Mouse (Mus musculus): ENCODE data around the gene Dnajb6. TPM values are rescaled to one million over a fixed set of nuclear protein-coding genes. Genes with fewer than 3 reads are reported as not detected.
A peak's percentile ranks its signal among the peaks of the same experiment; 100 is the strongest.

The Dnajb6 gene
- polyA plus RNA-seq (2012; rRNA removed): 8.4 and 21.7 TPM in 2 replicates

DNA sequence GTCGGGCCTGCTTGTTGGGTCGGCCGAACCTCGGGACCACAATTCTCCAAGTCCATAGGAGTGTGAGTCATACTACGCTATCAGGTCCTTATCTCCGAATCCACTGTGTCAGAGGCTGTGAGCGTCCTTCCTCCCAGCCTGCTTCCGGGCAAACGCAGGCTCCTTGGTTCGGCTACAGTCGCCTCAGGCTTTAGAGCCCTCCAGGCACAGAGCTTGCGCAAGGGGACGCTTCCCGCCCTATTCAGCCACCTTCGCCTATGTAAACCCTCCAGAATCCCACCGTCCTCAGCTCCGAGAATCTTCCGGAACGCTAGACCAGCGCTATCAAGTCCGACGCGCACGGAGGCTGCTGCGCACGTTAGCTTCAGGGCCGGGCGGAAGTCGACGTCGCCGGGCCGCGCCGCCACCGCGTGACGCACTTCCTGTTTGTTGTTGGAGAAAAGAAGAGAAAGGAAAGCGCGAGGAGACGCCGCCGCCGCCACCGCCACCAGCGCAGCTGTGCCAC, at the start of gene Dnajb6, which contains the start of gene Gm5129:
Gene Dnajb6 (plus strand): TSS at position 132 of the 505 bp plus-strand sequence.
Gene Gm5129 (minus strand): TSS at position 380 of the 505 bp plus-strand sequence.
- Histone ChIP-seq H3K4me1 (ENCODE audit: control insufficient read depth, insufficient read depth, insufficient read length, low read length) (peaks cover 11% of the 10 kb centered on the region; the same call in 1 of the 2 replicates), H3K27me3 (ENCODE audit: control insufficient read depth, insufficient read depth, low read length) (no peaks in the 10 kb centered on the region), H3K4me3 (ENCODE audit: low read depth, low read length) (peak within 1 kb of the TSS; percentile 70), H3K27ac (ENCODE audit: insufficient read depth, low read depth, low read length) (peak within 1 kb of the TSS; percentile 99), H3K36me3 (ENCODE audit: control insufficient read depth, insufficient read depth, low read length) (no peaks in the 10 kb centered on the region)
- under 1% methylated on average over 46 of the region's 46 CpGs for WGBS
- peak; percentile 15; the same call in 1 of the 2 replicates for TF ChIP-seq CTCF (IDR thresholded peaks at IDR 0.05; ENCODE audit: extremely low read depth, insufficient read length, insufficient replicate concordance, low read depth, low read length)
- TF ChIP-seq POLR2A (IDR thresholded peaks at IDR 0.05; ENCODE audit: low read depth, low read length): peak; percentile 60

DNA sequence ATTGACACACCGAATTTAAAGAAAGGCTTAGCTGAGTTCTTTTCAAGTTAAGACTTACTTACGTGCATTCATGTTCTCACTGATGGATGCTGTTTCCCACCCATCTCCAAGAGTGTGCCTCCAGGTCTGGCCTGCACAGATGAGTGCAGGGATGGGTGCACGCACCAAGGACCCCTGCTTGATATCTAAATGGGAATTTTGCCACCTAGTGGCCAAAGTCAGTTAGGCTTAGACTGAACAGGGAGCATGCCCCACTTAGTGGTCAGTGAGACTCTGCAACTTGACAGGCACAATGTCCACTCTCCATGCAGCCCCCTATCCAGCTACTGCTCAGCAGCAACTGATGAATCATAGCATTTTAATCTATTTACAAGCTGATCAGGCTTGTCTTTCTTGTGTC, 47.8 kb upstream of the Dnajb6 start:
- TF ChIP-seq POLR2A (IDR thresholded peaks at IDR 0.05; ENCODE audit: low read depth, low read length) (no peak), CTCF (IDR thresholded peaks at IDR 0.05; ENCODE audit: extremely low read depth, insufficient read length, insufficient replicate concordance, low read depth, low read length) (peak; percentile 56; the same call in 1 of the 2 replicates)
- no peak overlapping the region for H3K4me3 ChIP-seq (ENCODE audit: low read depth, low read length)
- H3K27ac ChIP-seq (ENCODE audit: insufficient read depth, low read depth, low read length): no peak overlapping the region
- WGBS: 43% methylated on average over 3 of the region's 3 CpGs
- H3K4me1 ChIP-seq (ENCODE audit: control insufficient read depth, insufficient read depth, insufficient read length, low read length): no peaks in the 10 kb centered on the region
- no peaks in the 10 kb centered on the region for H3K27me3 ChIP-seq (ENCODE audit: control insufficient read depth, insufficient read depth, low read length)
- no peaks in the 10 kb centered on the region; the same call in 1 of the 2 replicates for H3K36me3 ChIP-seq (ENCODE audit: control insufficient read depth, insufficient read depth, low read length)

GRCm38 (mm10) chr5:29688352-29688751, 47.1 kb upstream of the Dnajb6 start:
- H3K4me3 ChIP-seq (ENCODE audit: low read depth, low read length): no peak overlapping the region
- H3K27ac ChIP-seq (ENCODE audit: insufficient read depth, low read depth, low read length): no peak overlapping the region
- no peak for TF ChIP-seq CTCF (IDR thresholded peaks at IDR 0.05; ENCODE audit: extremely low read depth, insufficient read length, insufficient replicate concordance, low read depth, low read length)
- TF ChIP-seq POLR2A (IDR thresholded peaks at IDR 0.05; ENCODE audit: low read depth, low read length): no peak
- no peaks in the 10 kb centered on the region for H3K4me1 ChIP-seq (ENCODE audit: control insufficient read depth, insufficient read depth, insufficient read length, low read length)
- H3K36me3 ChIP-seq (ENCODE audit: control insufficient read depth, insufficient read depth, low read length): no peaks in the 10 kb centered on the region; the same call in 1 of the 2 replicates
- no peaks in the 10 kb centered on the region for H3K27me3 ChIP-seq (ENCODE audit: control insufficient read depth, insufficient read depth, low read length)
- 46% methylated on average over 7 of the region's 7 CpGs for WGBS

DNA sequence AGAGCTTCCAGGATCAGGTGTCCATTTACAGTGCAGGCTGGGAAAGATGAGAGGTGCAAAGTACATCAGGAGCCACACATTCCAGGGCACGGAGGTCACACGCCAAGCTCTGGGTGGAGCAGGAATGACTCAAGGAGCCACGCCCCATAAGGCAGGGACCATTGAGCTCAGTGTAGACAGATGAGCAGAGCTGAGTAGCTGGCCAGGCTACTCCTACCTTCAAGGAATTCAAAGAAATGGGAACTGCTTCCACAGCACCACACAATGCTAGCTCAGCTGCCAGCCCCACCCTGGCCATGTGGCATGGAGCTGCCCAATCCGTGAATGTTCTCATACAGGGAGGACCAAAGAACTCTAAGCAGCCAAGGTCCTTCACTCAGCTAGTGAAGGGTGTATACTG, 37.0 kb upstream of the Dnajb6 start:
- H3K27ac ChIP-seq (ENCODE audit: insufficient read depth, low read depth, low read length): peak overlapping the region; percentile 51
- 34% methylated on average over 4 of the region's 4 CpGs for WGBS
- H3K36me3 ChIP-seq (ENCODE audit: control insufficient read depth, insufficient read depth, low read length): no peaks in the 10 kb centered on the region
- peaks cover 12% of the 10 kb centered on the region; the same call in 1 of the 2 replicates for H3K4me1 ChIP-seq (ENCODE audit: control insufficient read depth, insufficient read depth, insufficient read length, low read length)
- H3K27me3 ChIP-seq (ENCODE audit: control insufficient read depth, insufficient read depth, low read length): no peaks in the 10 kb centered on the region
- TF ChIP-seq CTCF (IDR thresholded peaks at IDR 0.05; ENCODE audit: extremely low read depth, insufficient read length, insufficient replicate concordance, low read depth, low read length) (no peak), POLR2A (IDR thresholded peaks at IDR 0.05; ENCODE audit: low read depth, low read length) (peak; percentile 29; the same call in 1 of the 2 replicates)
- no peak overlapping the region for H3K4me3 ChIP-seq (ENCODE audit: low read depth, low read length)

DNA sequence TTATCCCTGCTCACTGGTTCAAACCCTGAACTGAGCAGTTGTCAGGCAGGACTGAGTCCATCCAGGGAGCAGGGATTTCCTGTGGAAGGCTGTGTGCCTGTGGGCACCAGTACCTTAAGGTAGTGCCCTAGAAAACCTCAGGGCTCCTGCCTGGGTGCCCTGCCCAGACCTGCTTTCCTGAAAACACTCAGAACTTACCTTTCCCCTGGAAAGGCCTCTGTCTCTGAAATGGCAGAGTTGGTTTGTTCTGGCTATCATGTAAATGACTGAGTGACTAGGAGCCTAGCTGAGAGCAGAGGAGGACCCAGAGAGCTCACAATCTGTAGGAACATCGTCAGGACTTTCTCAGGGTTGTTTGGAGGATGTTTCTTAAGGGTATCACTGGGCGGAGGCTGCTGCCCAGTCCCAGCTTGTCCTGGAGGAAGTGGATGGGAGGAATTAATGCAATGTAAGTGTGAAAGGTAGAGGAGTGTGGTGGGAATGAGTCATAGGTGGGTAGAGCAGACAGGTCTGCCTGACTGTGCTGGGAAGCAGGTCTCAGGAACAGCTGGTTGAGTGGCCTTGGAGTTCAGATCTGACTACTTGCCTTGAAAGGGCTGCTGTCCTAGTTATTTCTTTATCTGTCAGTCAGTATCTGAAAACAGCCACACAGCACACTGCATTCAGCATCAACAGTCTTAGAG, 35.8 kb upstream of the Dnajb6 start:
- Histone ChIP-seq H3K4me3 (ENCODE audit: low read depth, low read length) (no peak overlapping the region), H3K27me3 (ENCODE audit: control insufficient read depth, insufficient read depth, low read length) (no peaks in the 10 kb centered on the region), H3K36me3 (ENCODE audit: control insufficient read depth, insufficient read depth, low read length) (no peaks in the 10 kb centered on the region), H3K27ac (ENCODE audit: insufficient read depth, low read depth, low read length) (peak overlapping the region; percentile 31), H3K4me1 (ENCODE audit: control insufficient read depth, insufficient read depth, insufficient read length, low read length) (peaks cover 12% of the 10 kb centered on the region; the same call in 1 of the 2 replicates)
- no peak for TF ChIP-seq CTCF (IDR thresholded peaks at IDR 0.05; ENCODE audit: extremely low read depth, insufficient read length, insufficient replicate concordance, low read depth, low read length)
- no peak for TF ChIP-seq POLR2A (IDR thresholded peaks at IDR 0.05; ENCODE audit: low read depth, low read length)
- 79% methylated on average over 2 of the region's 2 CpGs for WGBS

- Histone ChIP-seq H3K36me3 (ENCODE audit: control insufficient read depth, insufficient read depth, low read length) (no peaks in the 10 kb centered on the region), H3K4me3 (ENCODE audit: low read depth, low read length) (no peak overlapping the region), H3K27ac (ENCODE audit: insufficient read depth, low read depth, low read length) (no peak overlapping the region), H3K27me3 (ENCODE audit: control insufficient read depth, insufficient read depth, low read length) (no peaks in the 10 kb centered on the region), H3K4me1 (ENCODE audit: control insufficient read depth, insufficient read depth, insufficient read length, low read length) (peaks cover 4% of the 10 kb centered on the region; the same call in 1 of the 2 replicates)
- TF ChIP-seq CTCF (IDR thresholded peaks at IDR 0.05; ENCODE audit: extremely low read depth, insufficient read length, insufficient replicate concordance, low read depth, low read length) (no peak), POLR2A (IDR thresholded peaks at IDR 0.05; ENCODE audit: low read depth, low read length) (no peak)
- WGBS: 83% methylated on average over 4 of the region's 4 CpGs
Measured at GRCm38 (mm10) chr5:29707241-29707640, 28.2 kb upstream of the Dnajb6 start.

- H3K4me1 ChIP-seq (ENCODE audit: control insufficient read depth, insufficient read depth, insufficient read length, low read length): peaks cover 4% of the 10 kb centered on the region; the same call in 1 of the 2 replicates
- H3K27me3 ChIP-seq (ENCODE audit: control insufficient read depth, insufficient read depth, low read length): no peaks in the 10 kb centered on the region
- H3K4me3 ChIP-seq (ENCODE audit: low read depth, low read length): no peak overlapping the region
- no peaks in the 10 kb centered on the region for H3K36me3 ChIP-seq (ENCODE audit: control insufficient read depth, insufficient read depth, low read length)
- TF ChIP-seq POLR2A (IDR thresholded peaks at IDR 0.05; ENCODE audit: low read depth, low read length): no peak
- TF ChIP-seq CTCF (IDR thresholded peaks at IDR 0.05; ENCODE audit: extremely low read depth, insufficient read length, insufficient replicate concordance, low read depth, low read length): no peak
- 8% methylated on average over 5 of the region's 5 CpGs for WGBS
- no peak overlapping the region for H3K27ac ChIP-seq (ENCODE audit: insufficient read depth, low read depth, low read length)
Measured at GRCm38 (mm10) chr5:29708258-29708657, 27.2 kb upstream of the Dnajb6 start.
